Mouse (Mus musculus): Measurements from ENCODE around the gene Qrfpr. TPM values are rescaled to one million over a fixed set of nuclear protein-coding genes. Genes with fewer than 3 reads are reported as not detected.

Gene Qrfpr
- polyA plus RNA-seq, 1 experiment, result not detected

- Histone ChIP-seq H3K4me1 (ENCODE audit: control insufficient read depth, insufficient read depth, low read length) (no peaks in the 10 kb centered on the region), H3K27ac (ENCODE audit: insufficient read depth, low read depth, low read length) (no peak overlapping the region), H3K27me3 (replicated peaks; ENCODE audit: control insufficient read depth, insufficient read depth, low read length) (no peaks in the 10 kb centered on the region), H3K36me3 (ENCODE audit: control insufficient read depth, insufficient read depth, low read length) (no peaks in the 10 kb centered on the region), H3K4me3 (ENCODE audit: insufficient read depth, low read depth, low read length) (no peak overlapping the region)
- DNase-seq, result no peak
- 26% methylated on average over 2 of the region's 2 CpGs for WGBS
- TF ChIP-seq CTCF (conservative IDR thresholded peaks at IDR 0.05; ENCODE audit: insufficient read depth, insufficient read length, low read depth, low read length) (no peak), POLR2A (IDR thresholded peaks at IDR 0.05; ENCODE audit: low read depth, low read length) (no peak)
Measured at GRCm38 (mm10) chr3:36223361-36223760, 1.2 kb upstream of the Qrfpr start.

GRCm38 (mm10) chr3:36212758-36213157, 9.4 kb downstream of the Qrfpr start:
- H3K27ac ChIP-seq (ENCODE audit: insufficient read depth, low read depth, low read length), result no peak overlapping the region
- H3K4me1 ChIP-seq (ENCODE audit: control insufficient read depth, insufficient read depth, low read length), result peaks cover under 1% of the 10 kb centered on the region; the same call in 1 of the 2 replicates
- no peaks in the 10 kb centered on the region for H3K27me3 ChIP-seq (replicated peaks; ENCODE audit: control insufficient read depth, insufficient read depth, low read length)
- H3K36me3 ChIP-seq (ENCODE audit: control insufficient read depth, insufficient read depth, low read length), result no peaks in the 10 kb centered on the region
- WGBS, result 76% methylated on average over 4 of the region's 4 CpGs
- no peak overlapping the region for H3K4me3 ChIP-seq (ENCODE audit: insufficient read depth, low read depth, low read length)
- TF ChIP-seq CTCF (conservative IDR thresholded peaks at IDR 0.05; ENCODE audit: insufficient read depth, insufficient read length, low read depth, low read length) (no peak), POLR2A (IDR thresholded peaks at IDR 0.05; ENCODE audit: low read depth, low read length) (no peak)
- DNase-seq, result no peak

GRCm38 (mm10) chr3:36210939-36211338, 11.2 kb downstream of the Qrfpr start:
- Histone ChIP-seq H3K27me3 (replicated peaks; ENCODE audit: control insufficient read depth, insufficient read depth, low read length) (no peaks in the 10 kb centered on the region), H3K36me3 (ENCODE audit: control insufficient read depth, insufficient read depth, low read length) (no peaks in the 10 kb centered on the region), H3K27ac (ENCODE audit: insufficient read depth, low read depth, low read length) (no peak overlapping the region), H3K4me3 (ENCODE audit: insufficient read depth, low read depth, low read length) (no peak overlapping the region), H3K4me1 (ENCODE audit: control insufficient read depth, insufficient read depth, low read length) (peaks cover 7% of the 10 kb centered on the region; the same call in 1 of the 2 replicates)
- TF ChIP-seq POLR2A (IDR thresholded peaks at IDR 0.05; ENCODE audit: low read depth, low read length) (no peak), CTCF (conservative IDR thresholded peaks at IDR 0.05; ENCODE audit: insufficient read depth, insufficient read length, low read depth, low read length) (no peak)
- no peak for DNase-seq
- WGBS, result 49% methylated on average over 2 of the region's 2 CpGs

DNA sequence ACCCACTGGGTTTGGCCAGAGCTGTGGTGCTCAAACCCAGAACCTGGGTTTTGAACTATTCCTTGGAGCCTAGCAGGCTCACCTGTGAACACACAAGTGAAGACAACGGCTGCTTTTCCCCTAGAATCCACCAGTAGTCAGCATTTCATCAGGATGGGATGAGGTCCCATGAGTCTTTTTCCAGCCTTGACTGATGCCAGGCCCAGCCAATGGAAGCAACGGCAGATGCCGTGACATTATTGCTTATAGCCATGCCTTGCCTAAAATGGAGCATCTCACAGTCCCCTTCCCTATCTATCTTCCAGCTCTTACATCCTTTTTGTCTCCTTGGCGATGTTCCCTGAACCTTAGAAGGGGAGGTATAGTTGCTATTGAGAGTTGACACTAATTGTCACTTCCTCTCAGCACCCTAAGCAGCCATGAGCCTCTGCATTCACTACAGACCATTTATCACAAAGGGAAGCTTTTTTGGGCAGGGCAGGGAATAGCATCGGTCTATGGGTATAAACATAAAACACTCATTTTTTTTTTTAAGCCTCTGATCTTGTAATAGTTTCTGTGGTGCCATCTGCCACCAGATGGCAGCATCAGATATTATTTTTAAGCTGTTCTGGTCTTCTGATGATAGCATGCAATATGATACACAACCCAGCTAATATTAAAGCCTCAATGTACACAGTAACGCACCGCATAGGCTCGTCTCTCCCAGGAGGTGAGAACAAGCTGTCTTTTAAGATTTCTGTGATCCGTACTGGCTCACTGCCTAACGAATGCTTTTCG, 12.1 kb downstream of the Qrfpr start:
- Histone ChIP-seq H3K36me3 (ENCODE audit: control insufficient read depth, insufficient read depth, low read length) (no peaks in the 10 kb centered on the region), H3K27ac (ENCODE audit: insufficient read depth, low read depth, low read length) (no peak overlapping the region), H3K4me3 (ENCODE audit: insufficient read depth, low read depth, low read length) (no peak overlapping the region), H3K4me1 (ENCODE audit: control insufficient read depth, insufficient read depth, low read length) (peaks cover 7% of the 10 kb centered on the region; the same call in 1 of the 2 replicates), H3K27me3 (replicated peaks; ENCODE audit: control insufficient read depth, insufficient read depth, low read length) (no peaks in the 10 kb centered on the region)
- no peak for TF ChIP-seq POLR2A (IDR thresholded peaks at IDR 0.05; ENCODE audit: low read depth, low read length)
- TF ChIP-seq CTCF (conservative IDR thresholded peaks at IDR 0.05; ENCODE audit: insufficient read depth, insufficient read length, low read depth, low read length), result no peak
- DNase-seq, result peak; percentile 52
- 46% methylated on average over 11 of the region's 11 CpGs for WGBS

- H3K4me3 ChIP-seq (ENCODE audit: insufficient read depth, low read depth, low read length), result peak overlapping the region; percentile 44
- WGBS, result 40% methylated on average over 19 of the region's 19 CpGs
- no peaks in the 10 kb centered on the region for H3K36me3 ChIP-seq (ENCODE audit: control insufficient read depth, insufficient read depth, low read length)
- H3K4me1 ChIP-seq (ENCODE audit: control insufficient read depth, insufficient read depth, low read length), result peaks cover 10% of the 10 kb centered on the region; the same call in 1 of the 2 replicates
- TF ChIP-seq CTCF (conservative IDR thresholded peaks at IDR 0.05; ENCODE audit: insufficient read depth, insufficient read length, low read depth, low read length), result no peak
- TF ChIP-seq POLR2A (IDR thresholded peaks at IDR 0.05; ENCODE audit: low read depth, low read length), result no peak
- peak overlapping the region; percentile 79; the same call in 1 of the 2 replicates for H3K27ac ChIP-seq (ENCODE audit: insufficient read depth, low read depth, low read length)
- DNase-seq, result peak; percentile 83
- H3K27me3 ChIP-seq (replicated peaks; ENCODE audit: control insufficient read depth, insufficient read depth, low read length), result no peaks in the 10 kb centered on the region
Measured at GRCm38 (mm10) chr3:36207520-36208264, 14.4 kb downstream of the Qrfpr start.

GRCm38 (mm10) chr3:36202932-36203331, 19.2 kb downstream of the Qrfpr start:
- no peaks in the 10 kb centered on the region for H3K36me3 ChIP-seq (ENCODE audit: control insufficient read depth, insufficient read depth, low read length)
- DNase-seq, result peak; percentile 45
- no peak overlapping the region for H3K27ac ChIP-seq (ENCODE audit: insufficient read depth, low read depth, low read length)
- TF ChIP-seq POLR2A (IDR thresholded peaks at IDR 0.05; ENCODE audit: low read depth, low read length) (no peak), CTCF (conservative IDR thresholded peaks at IDR 0.05; ENCODE audit: insufficient read depth, insufficient read length, low read depth, low read length) (no peak)
- 62% methylated on average over 7 of the region's 7 CpGs for WGBS
- H3K4me1 ChIP-seq (ENCODE audit: control insufficient read depth, insufficient read depth, low read length), result peaks cover 10% of the 10 kb centered on the region; the same call in 1 of the 2 replicates
- no peaks in the 10 kb centered on the region for H3K27me3 ChIP-seq (replicated peaks; ENCODE audit: control insufficient read depth, insufficient read depth, low read length)
- no peak overlapping the region for H3K4me3 ChIP-seq (ENCODE audit: insufficient read depth, low read depth, low read length)

DNA sequence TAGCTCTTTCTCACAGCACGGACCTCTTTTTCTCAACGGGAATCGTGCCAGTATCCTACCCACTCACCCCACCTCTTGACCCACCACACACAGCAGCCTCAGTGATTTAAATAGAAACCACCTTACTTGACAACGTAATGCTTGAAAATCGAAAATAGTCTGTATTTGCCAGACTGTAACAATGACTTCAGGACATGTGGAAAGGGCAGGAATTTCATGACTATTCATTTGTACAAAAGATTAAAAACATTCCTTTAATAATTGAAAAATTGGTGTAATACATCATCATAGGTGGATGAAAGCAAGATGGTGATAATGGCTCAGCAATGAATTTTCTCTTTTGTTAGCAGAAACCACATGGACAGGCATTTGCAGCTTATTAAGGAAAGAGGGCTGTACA, 21.0 kb downstream of the Qrfpr start:
- no peak for TF ChIP-seq POLR2A (IDR thresholded peaks at IDR 0.05; ENCODE audit: low read depth, low read length)
- no peak for TF ChIP-seq CTCF (conservative IDR thresholded peaks at IDR 0.05; ENCODE audit: insufficient read depth, insufficient read length, low read depth, low read length)
- Histone ChIP-seq H3K27ac (ENCODE audit: insufficient read depth, low read depth, low read length) (no peak overlapping the region), H3K27me3 (replicated peaks; ENCODE audit: control insufficient read depth, insufficient read depth, low read length) (no peaks in the 10 kb centered on the region), H3K36me3 (ENCODE audit: control insufficient read depth, insufficient read depth, low read length) (no peaks in the 10 kb centered on the region), H3K4me1 (ENCODE audit: control insufficient read depth, insufficient read depth, low read length) (peaks cover 3% of the 10 kb centered on the region; the same call in 1 of the 2 replicates), H3K4me3 (ENCODE audit: insufficient read depth, low read depth, low read length) (no peak overlapping the region)
- WGBS, result 63% methylated on average over 5 of the region's 5 CpGs
- no peak for DNase-seq
